Mouse (Mus musculus): Measurements from ENCODE around the gene A4galt.

DNA sequence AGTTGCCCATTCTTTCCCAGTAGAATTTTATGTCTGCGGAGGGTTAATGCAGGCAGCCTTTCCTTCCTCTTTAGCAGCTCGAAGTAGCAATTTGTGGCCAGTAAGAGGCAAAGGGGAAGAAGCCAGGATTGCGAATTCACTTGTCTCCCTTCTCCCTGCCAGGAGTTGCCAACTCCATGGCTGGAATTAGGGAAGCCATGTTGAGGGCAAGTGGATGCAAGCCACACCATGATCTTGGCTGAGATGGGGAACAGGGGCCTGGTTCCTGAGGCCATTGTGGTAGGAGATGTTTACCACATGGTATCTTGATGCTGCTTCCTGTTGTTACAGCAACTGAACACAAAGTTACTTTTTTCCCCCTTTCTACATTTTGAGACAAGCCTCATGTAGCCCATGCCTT is 43.4 kb upstream of the A4galt start:
- TF ChIP-seq POLR2A (IDR thresholded peaks at IDR 0.05; ENCODE audit: borderline replicate concordance, extremely low read depth, insufficient read depth, insufficient read length, poor library complexity, severe bottlenecking), result no peak
- TF ChIP-seq CTCF (IDR thresholded peaks at IDR 0.05; ENCODE audit: borderline replicate concordance, extremely low read depth, insufficient read depth, insufficient read length), result no peak

Measured in brain, embryonic 14.5 days (tissue).